Mouse (Mus musculus) heart, embryonic 10.5 days (tissue): Measurements from ENCODE around the gene Enpp5. TPM values are rescaled to one million over a fixed set of nuclear protein-coding genes. Genes with fewer than 3 reads are reported as not detected.

ENCODE experiments used
- DNase-seq: peaks from one replicate; pipeline ENCODE4 v3.0.0-alpha.2; 2017; ENCODE audit warnings: low spot score
- H3K27ac ChIP-seq: fragments of 300-500 bp; sonication (generic); 2 replicates; pipeline ENCODE4 v1.5.1; 2016; ENCODE audit warnings: mild to moderate bottlenecking
- H3K27me3 ChIP-seq: fragments of 300-500 bp; sonication (generic); 2 replicates; pipeline ENCODE4 v1.6.1; 2016; ENCODE audit warnings: mild to moderate bottlenecking; ENCODE audit not compliant: poor library complexity, insufficient read depth, severe bottlenecking
- H3K36me3 ChIP-seq: fragments of 300-500 bp; sonication (generic); 2 replicates; pipeline ENCODE4 v1.6.1; 2016; ENCODE audit warnings: mild to moderate bottlenecking, moderate library complexity
- H3K4me1 ChIP-seq: fragments of 300-500 bp; sonication (generic); 2 replicates; pipeline ENCODE4 v1.6.1; 2016; ENCODE audit warnings: mild to moderate bottlenecking
- H3K4me3 ChIP-seq: fragments of 300-500 bp; sonication (generic); 2 replicates; pipeline ENCODE4 v1.5.1; 2016; ENCODE audit warnings: mild to moderate bottlenecking, moderate library complexity
- H3K9me3 ChIP-seq: fragments of 300-500 bp; sonication (generic); 2 replicates; pipeline ENCODE4 v1.6.1; 2016; ENCODE audit warnings: mild to moderate bottlenecking, moderate library complexity
- WGBS: fragments of 180-500 bp; shearing (Covaris S2); methylation state at CpG from one replicate; pipeline ENCODE4 v1.1.7; 2016; 5-methylcytosine and 5-hydroxymethylcytosine counted together
- polyA plus RNA-seq: library from polyadenylated mRNA; unstranded; fragments of >200 nt; fragmentation: Nextera tagmentation; extraction: Ambion mirVana; gene quantifications from 2 replicates; pipeline ENCODE4 v1.2.1, GENCODE M21; 2016

The Enpp5 gene
- 8.8 and 11.1 TPM in 2 replicates for polyA plus RNA-seq

DNA sequence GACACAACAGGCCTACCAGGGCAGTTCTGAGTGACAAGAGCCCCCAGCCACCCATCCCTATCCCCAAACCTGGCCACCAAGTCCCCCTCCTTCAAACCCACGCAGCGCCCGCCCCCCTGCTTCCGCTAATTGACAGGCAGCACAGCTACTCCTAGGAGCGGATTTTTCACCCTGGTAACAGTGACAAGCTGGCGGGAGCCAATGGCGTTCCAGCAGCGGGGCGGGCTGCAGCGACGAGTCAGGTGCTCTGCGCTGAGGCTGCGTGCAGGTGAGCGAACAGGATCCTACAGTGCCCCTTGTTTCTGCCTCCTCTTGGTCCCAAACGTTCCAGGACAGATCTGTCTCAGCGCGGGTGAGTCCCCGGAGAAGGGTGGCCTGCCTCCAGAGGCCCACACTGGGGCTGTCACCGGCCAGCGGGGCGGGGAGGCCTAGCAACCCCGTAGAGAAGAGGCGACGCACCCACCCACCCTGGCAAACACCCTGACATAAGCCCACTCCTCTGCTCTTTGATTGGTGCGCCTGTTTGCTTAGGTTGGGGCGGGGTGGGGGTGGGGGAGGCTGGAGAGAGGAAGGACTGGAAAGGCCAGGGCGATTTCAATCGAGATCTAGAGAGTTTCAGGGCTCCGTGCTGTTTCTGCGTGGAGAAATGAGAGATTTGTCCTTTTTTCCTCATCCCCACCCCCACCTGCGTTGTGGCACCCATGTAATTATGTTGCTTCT lies at the start of gene Enpp5:
TSS of gene Enpp5 (plus strand) at position 183 of the 720 bp plus-strand sequence.
- Histone ChIP-seq H3K36me3 (no peaks in the 10 kb centered on the region), H3K9me3 (no peaks in the 10 kb centered on the region), H3K27ac (peak within 1 kb of the TSS; percentile 69), H3K4me1 (no peaks in the 10 kb centered on the region), H3K27me3 (peaks cover 8% of the 10 kb centered on the region; the same call in 1 of the 2 replicates), H3K4me3 (peak within 1 kb of the TSS; percentile 70)
- peak; percentile 85 for DNase-seq
- WGBS = 1% methylated on average over 31 of the region's 31 CpGs

DNA sequence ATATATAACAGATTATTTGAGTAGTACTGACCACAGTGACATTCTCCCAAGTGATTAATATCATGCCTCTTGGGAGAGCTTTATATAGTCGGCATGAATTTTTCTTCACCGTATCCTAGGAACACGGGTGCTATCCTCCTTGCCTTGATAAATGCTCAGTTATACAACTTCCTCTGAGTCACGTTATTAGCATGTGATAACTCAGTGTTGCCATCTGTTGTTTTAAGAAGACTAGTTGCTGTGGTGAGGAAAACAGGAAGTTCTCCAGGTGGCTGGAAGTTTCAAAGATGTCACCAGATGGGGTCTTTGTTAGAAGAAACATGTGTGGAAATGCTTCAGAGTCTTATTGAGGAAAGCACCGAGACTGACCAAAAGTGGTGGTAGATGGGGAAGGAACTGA lies 49.0 kb upstream of the Enpp5 start:
- DNase-seq = no peak
- Histone ChIP-seq H3K4me3 (no peak overlapping the region), H3K9me3 (no peaks in the 10 kb centered on the region), H3K4me1 (peaks cover 26% of the 10 kb centered on the region; the same call in 1 of the 2 replicates), H3K27ac (no peak overlapping the region), H3K36me3 (no peaks in the 10 kb centered on the region), H3K27me3 (no peaks in the 10 kb centered on the region)
- WGBS = 61% methylated on average over 5 of the region's 5 CpGs

DNA sequence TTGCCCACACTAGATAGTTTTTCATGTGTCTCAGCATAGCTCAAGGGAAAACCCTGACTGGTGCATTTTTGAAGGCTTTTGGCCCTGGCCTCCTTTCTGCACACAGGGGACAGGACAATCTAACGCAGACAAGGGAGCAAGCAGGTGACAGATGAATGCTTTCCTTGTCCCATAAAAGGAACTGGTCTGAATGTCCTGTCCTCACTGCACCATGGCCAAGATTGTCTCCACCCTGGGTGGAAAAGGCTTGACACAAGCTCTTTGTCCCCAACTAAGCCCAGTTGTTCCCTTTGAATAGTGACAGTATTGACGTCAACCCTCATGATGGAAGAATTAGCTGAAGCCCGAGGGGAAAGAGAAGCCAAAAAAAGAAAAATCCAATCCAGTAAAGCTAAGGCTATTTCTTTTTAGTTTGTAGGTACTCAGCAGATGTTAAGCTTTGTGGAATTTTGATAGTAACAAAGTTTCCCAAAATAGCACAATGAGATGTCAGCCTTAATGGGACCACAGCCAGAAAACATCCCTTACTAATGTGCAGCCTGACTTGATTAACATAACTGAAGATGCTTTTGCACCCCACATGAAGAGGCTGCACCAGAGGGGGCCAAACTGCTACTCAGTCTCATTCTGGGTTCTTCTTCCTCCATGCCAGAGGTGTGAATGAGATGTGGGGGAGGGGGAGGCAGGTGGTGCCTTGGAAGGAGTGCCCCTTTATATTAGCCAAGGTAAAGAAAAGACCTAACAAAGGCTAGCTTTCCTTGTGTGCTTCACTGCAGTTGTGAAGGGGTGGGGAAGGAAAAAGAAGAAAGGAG lies 47.6 kb upstream of the Enpp5 start:
- Histone ChIP-seq H3K4me1 (peaks cover 21% of the 10 kb centered on the region; the same call in 1 of the 2 replicates), H3K27me3 (no peaks in the 10 kb centered on the region), H3K4me3 (no peak overlapping the region), H3K9me3 (no peaks in the 10 kb centered on the region), H3K27ac (0 out of 2 replicates have a peak overlapping the region, but pooled peaks have one; percentile 16), H3K36me3 (no peaks in the 10 kb centered on the region)
- WGBS = 48% methylated on average over 3 of the region's 3 CpGs
- no peak for DNase-seq

DNA sequence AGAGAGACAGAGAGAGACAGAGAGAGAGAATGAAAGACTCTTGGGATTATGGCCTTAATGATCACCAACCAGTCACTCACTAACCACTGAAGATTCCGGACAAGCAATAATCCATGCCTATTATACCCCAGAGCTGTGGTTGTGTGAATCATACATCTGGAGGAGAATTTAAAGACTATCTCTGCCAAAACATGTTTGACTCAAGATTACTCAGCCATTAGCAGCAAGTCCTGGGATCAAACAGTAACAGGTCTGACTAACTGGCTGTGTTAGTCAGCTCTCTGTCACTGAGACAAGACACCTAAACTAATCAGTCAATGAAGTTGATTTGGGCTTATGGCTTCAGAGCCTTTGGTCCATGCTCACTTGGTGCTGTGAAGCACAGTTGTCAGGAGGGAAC lies 43.6 kb upstream of the Enpp5 start:
- Histone ChIP-seq H3K36me3 (no peaks in the 10 kb centered on the region), H3K27ac (no peak overlapping the region), H3K9me3 (no peaks in the 10 kb centered on the region), H3K4me1 (peaks cover 11% of the 10 kb centered on the region; the same call in 1 of the 2 replicates), H3K27me3 (no peaks in the 10 kb centered on the region), H3K4me3 (no peak overlapping the region)
- DNase-seq = no peak
- 87% methylated on average over 1 of the region's 1 CpGs for WGBS

DNA sequence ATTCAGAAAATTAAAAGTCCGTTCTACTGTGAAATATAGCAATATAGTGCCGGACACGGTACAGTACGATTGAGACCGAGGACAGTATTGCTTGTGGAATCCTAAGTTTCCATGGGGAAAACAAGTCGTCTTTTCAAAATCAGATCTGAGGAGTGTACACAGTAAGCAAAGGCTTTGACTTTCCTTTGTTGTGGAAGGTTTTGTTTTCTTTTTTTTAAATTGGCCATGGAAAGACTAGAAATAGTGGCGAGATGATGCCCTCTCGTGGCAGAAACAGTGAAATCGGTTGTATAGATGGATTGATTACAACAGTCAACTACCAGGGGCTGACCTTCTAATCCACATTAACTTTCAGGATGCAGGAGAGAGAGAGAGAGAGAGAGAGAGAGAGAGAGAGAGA lies 40.0 kb upstream of the Enpp5 start:
- DNase-seq = no peak
- H3K36me3 ChIP-seq = no peaks in the 10 kb centered on the region
- H3K9me3 ChIP-seq = no peaks in the 10 kb centered on the region
- no peaks in the 10 kb centered on the region for H3K4me1 ChIP-seq
- H3K27me3 ChIP-seq = no peaks in the 10 kb centered on the region
- no peak overlapping the region for H3K27ac ChIP-seq
- WGBS = 61% methylated on average over 9 of the region's 9 CpGs
- no peak overlapping the region for H3K4me3 ChIP-seq

DNA sequence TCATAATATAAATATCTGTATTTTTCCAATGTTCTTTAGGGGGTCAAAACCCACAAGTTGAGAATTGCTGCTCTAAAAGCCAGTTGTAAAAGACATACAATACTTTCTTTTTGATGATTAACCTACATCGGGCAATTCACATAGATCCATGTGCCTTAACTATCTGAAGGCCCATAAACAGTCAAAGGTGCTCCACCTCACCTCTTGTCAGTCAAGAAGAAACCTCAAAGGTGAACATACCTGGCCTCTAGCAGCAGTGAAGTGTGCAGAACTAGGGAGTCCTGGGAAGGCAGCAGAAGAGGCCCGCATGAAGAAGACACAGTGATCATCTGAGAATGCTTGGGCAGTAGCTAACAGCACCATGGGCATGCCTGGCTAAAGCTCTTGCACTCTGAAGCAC lies 38.2 kb upstream of the Enpp5 start:
- H3K4me1 ChIP-seq = no peaks in the 10 kb centered on the region
- no peaks in the 10 kb centered on the region for H3K36me3 ChIP-seq
- no peak overlapping the region for H3K27ac ChIP-seq
- DNase-seq = no peak
- no peak overlapping the region for H3K4me3 ChIP-seq
- no peaks in the 10 kb centered on the region for H3K9me3 ChIP-seq
- H3K27me3 ChIP-seq = no peaks in the 10 kb centered on the region
- WGBS = 94% methylated on average over 2 of the region's 2 CpGs

DNA sequence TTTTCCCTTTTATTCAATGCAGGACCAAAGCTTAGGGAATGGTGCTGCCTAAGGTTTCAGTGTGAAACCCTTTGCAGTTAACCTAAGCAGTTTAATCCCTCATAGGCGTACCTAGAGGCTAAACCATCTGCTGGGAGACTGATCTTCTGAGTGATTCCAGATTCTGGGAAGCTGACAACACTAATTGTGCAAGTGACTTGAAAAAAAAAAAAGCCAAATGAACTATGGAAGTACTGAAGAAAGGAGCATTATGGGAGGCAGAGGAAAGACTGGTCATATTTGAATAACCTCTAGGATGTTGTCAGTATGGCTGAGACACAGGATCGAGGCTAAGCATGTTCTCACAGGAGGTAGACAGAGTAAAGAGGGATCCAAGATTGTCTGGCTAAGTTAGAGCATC lies 36.3 kb upstream of the Enpp5 start:
- 64% methylated on average over 2 of the region's 2 CpGs for WGBS

DNA sequence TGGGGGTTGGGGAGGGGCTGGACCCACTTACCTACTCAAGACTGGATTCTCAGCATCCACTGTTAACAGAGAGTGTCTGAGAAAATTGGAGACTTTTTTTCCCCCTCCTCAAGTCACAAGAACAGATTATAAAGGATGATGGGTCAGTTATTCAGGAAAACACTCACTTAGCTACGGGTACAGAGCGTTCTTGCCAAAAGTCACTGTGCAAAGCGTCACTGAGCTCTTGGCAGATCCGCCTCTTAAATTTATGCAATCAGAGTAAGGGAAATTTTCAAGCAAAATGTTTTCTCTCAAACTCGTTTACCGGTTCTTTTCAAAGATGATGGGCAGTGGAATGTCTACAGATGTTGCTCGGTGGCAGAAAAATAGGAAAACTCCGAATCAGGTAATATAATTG lies 35.8 kb upstream of the Enpp5 start:
- Histone ChIP-seq H3K9me3 (no peaks in the 10 kb centered on the region), H3K4me1 (no peaks in the 10 kb centered on the region), H3K4me3 (no peak overlapping the region), H3K27ac (no peak overlapping the region), H3K27me3 (no peaks in the 10 kb centered on the region), H3K36me3 (no peaks in the 10 kb centered on the region)
- no peak for DNase-seq
- 86% methylated on average over 8 of the region's 8 CpGs for WGBS

More for the DNA sequence above, 36.3 kb upstream of the Enpp5 start:
- no peaks in the 10 kb centered on the region for H3K36me3 ChIP-seq
- H3K4me3 ChIP-seq = no peak overlapping the region
- no peak for DNase-seq
- H3K27me3 ChIP-seq = no peaks in the 10 kb centered on the region
- no peaks in the 10 kb centered on the region for H3K9me3 ChIP-seq
- H3K4me1 ChIP-seq = no peaks in the 10 kb centered on the region
- no peak overlapping the region for H3K27ac ChIP-seq

DNA sequence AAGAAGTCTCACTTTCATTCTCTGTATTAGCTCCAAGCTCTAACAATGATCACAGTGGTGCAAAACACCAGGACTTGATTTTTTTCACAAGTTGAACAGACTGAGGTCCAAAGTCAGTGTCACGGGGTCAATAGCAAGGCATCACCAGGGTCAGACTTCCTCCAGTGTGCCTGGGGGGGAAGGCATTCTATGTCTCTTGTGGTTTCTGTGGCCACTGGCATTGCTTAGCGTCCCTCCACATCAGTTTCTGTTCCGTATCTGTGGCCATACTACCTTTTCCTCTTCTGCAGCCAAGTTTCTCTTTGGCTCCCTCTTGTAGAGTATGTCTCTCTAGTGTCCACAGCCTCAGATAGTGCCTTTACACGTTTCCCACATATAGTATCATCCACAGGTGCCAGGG lies 25.2 kb upstream of the Enpp5 start:
- H3K27me3 ChIP-seq = no peaks in the 10 kb centered on the region
- no peak for DNase-seq

DNA sequence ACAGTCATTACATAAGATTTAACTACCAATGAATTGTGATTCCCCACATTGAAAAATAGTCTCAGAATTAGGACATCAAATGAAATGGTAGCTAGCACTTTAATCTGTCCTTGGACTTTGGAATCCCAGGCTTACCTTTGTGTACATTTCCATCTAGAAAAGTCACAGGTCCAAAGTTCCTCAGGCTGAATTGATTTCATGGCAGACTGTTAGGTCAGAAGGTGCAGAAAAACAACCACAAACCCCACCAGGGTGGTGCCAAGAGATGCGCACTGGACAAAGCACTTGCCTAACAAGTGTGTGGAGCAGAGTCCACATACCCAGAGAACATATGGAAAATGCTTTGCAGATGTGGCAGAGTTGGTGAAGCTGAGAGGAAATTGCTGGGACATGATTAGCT lies 21.5 kb upstream of the Enpp5 start:
- no peaks in the 10 kb centered on the region for H3K9me3 ChIP-seq
- no peak overlapping the region for H3K4me3 ChIP-seq
- WGBS = 89% methylated on average over 1 of the region's 1 CpGs
- no peak for DNase-seq
- no peak overlapping the region for H3K27ac ChIP-seq
- H3K36me3 ChIP-seq = no peaks in the 10 kb centered on the region
- H3K4me1 ChIP-seq = no peaks in the 10 kb centered on the region
- H3K27me3 ChIP-seq = no peaks in the 10 kb centered on the region

More for the DNA sequence above, 25.2 kb upstream of the Enpp5 start:
- Histone ChIP-seq H3K4me1 (no peaks in the 10 kb centered on the region), H3K4me3 (no peak overlapping the region), H3K9me3 (no peaks in the 10 kb centered on the region), H3K36me3 (no peaks in the 10 kb centered on the region), H3K27ac (no peak overlapping the region)
- WGBS = 70% methylated on average over 4 of the region's 4 CpGs

DNA sequence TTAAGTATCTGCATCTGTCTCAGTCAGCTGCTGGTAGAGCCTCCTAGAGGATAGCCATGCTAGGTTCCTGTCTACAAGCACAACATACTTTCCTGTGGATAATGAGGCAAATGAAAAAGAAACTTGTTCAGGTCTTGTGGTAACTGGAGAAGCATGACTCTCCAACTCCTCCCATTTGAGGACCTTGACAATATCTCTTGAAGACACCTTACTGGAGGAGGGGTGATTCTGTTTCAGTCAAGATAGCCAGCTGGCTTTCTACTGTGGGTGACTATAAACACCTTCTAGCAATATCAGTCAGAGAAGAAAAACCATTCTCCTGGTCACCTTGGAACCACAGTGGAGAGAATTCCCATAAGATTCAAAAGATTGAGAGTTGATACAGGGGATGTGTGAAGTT lies 20.5 kb upstream of the Enpp5 start:
- H3K27me3 ChIP-seq = no peaks in the 10 kb centered on the region
- H3K36me3 ChIP-seq = no peaks in the 10 kb centered on the region
- no peak for DNase-seq
- H3K27ac ChIP-seq = no peak overlapping the region
- no peaks in the 10 kb centered on the region for H3K4me1 ChIP-seq
- no peak overlapping the region for H3K4me3 ChIP-seq
- no peaks in the 10 kb centered on the region for H3K9me3 ChIP-seq

DNA sequence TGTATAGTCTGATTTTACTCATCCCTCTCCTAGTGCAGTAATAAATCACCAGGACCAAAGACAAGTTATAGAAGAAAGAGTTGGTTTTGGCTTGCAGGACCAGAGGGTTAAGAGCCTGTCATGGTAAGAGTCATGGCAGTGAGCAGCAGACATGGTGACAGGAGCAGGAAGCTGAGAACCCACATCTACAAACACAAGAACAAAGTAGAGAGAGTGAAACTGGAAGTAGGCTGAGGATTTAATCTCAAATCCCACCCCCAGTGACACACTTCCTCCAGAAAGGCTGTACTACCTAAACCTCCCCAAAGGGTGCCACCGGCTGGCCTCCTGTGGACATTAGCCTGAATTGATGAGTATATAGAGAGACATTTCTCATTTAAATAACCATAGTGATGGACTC lies 17.8 kb upstream of the Enpp5 start:
- no peak overlapping the region for H3K4me3 ChIP-seq
- no peaks in the 10 kb centered on the region for H3K27me3 ChIP-seq
- H3K27ac ChIP-seq = no peak overlapping the region
- H3K9me3 ChIP-seq = no peaks in the 10 kb centered on the region
- DNase-seq = no peak
- no peaks in the 10 kb centered on the region for H3K36me3 ChIP-seq
- 88% methylated on average over 1 of the region's 1 CpGs for WGBS
- H3K4me1 ChIP-seq = no peaks in the 10 kb centered on the region

DNA sequence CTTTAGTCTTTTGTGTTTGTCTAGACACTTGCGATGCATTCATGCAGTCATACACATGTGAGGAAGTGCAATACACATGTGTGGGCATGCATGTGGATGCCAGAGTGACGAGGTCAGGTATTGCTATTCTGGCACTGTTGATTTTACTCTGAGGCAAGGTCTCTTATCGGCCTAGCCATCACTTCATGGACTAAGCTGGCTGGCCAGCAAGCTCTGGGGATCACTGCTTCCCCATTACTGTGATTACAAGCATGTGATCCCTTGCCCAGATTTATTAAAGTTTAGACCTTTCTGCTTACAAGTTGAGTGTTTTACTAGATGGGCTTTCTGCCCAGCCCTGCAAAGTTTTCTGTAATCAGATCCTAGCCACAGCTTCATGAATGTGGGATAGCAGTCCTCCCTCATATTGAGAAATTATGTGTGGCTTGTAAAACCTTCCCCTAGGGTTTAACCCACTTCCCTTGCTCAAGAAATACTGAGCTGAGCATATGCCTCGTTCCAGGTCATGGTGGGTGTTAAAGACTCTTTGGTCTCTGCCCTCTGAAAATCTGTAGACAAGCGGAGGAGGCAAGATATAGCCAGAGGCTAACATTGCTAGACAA lies 17.2 kb upstream of the Enpp5 start:
- no peaks in the 10 kb centered on the region for H3K27me3 ChIP-seq
- H3K27ac ChIP-seq = no peak overlapping the region
- H3K4me1 ChIP-seq = no peaks in the 10 kb centered on the region
- H3K36me3 ChIP-seq = no peaks in the 10 kb centered on the region
- H3K4me3 ChIP-seq = no peak overlapping the region
- no peak for DNase-seq
- H3K9me3 ChIP-seq = no peaks in the 10 kb centered on the region
- 79% methylated on average over 5 of the region's 5 CpGs for WGBS
